Mouse (Mus musculus) spleen, adult 18-20 months (tissue): ENCODE results near the gene Usp29.

Source experiments
- DNase-seq, 2 experiments: peaks; one replicate each; pipeline ENCODE4 v3.0.0; 2022; ENCODE audit warnings: mixed read lengths in 2 of 2

The Usp29 gene

DNA sequence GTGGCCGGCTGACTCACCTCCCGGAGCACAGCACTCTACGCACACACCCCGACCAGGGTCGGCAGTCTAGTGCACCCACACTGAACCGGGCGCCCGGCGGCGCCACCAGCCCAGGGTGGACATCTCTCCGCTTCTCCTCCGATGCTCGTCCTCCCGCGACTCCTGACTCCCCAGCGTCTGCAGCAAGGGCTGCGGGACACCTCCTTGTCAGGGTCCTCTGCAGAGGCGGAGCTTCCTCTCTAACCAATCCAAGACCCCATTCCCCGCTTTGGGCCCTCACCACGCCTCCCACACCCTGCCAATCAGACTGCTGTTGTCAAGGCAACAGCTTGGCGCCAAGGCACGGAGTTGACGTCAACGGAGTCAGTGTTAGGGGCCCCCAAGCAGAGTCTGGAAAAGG is at the start of gene Usp29, which contains the start of gene Peg3:
Usp29 (plus strand) TSS at position 338 of the 400 bp plus-strand sequence.
Peg3 (minus strand) TSS at position 191 of the 400 bp plus-strand sequence.
- DNase-seq, result no peak

DNA sequence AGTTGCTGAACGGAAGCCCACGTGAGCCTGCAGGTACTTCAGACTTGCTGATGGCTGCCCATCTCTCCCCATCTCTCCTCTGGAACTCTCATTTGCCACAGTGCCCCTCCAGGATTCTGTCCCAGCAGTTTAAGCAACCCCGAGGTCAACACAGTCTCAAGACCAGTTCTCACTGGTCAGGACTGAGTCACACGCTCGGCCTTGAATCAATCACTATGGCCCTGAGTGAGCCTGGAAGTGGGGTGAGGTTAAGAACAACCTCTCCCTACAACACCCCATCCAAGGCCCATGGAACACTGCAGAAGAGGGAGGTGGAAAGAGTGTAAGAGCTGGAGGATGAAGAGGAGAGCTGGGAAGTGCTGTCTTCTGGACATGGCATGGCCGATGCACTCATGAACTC is 44.9 kb upstream of the Usp29 start:
- no peak for DNase-seq

DNA sequence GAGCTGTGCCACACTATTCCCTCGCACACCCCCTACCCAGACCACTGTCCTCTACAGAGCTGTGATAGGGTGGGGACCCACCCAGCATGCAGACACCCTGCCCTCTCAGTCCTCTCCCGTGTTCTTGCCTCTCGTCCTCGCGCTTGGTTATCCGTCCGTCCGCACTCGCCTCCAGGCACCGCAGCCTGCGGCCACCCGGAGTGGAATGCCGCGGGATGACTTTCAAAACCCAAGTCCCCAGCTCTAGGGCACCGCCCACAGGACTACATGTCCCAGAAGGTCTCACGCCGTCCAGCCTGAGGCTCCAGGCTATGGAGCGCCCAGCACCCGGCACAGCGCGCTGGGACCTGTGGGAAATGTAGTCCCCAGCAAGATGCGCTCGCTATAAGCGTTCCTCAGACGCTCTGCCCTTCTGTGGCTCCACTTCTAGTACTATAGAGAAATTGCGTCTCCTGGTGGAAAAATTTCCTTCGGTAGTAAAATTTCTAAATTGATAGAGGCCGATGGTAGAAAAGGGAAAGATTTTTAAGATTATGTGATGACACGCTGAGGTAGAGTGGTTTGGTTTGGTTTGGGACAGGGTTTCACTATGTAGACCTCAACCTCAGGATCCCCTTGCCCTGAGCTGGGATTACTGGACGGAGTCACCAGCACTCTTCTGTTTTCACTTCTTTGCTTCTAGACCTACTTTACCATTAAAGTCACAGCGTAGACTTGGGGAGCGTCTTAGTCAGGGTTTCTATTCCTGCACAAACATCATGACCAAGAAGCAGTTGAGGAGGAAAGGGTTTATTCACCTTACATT is 33.9 kb upstream of the Usp29 start, which contains the start of gene Zim1:
Zim1 (minus strand) TSS at position 210 of the 805 bp plus-strand sequence.
- peak in 1 of 2 experiments; percentile 3 for DNase-seq

DNA sequence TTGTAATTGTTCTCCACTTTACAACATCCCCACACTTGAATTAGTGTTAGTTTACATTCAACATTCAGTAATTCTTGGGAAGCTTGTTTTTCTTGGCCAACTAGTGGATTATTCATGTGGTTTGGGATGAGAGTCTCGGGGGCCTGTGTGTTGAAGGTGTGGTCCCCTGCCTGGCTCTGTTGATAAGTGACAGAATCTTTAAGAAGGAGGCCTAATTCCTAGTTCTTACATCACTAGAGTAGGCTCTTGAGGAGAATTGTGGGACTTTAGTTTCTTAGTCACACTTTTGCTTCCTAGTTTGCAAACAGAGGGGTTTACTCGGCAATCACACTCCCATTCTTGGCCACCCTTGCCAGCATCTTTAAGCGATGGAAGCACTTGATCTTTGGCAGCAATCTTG is 31.1 kb upstream of the Usp29 start:
- no peak for DNase-seq

DNA sequence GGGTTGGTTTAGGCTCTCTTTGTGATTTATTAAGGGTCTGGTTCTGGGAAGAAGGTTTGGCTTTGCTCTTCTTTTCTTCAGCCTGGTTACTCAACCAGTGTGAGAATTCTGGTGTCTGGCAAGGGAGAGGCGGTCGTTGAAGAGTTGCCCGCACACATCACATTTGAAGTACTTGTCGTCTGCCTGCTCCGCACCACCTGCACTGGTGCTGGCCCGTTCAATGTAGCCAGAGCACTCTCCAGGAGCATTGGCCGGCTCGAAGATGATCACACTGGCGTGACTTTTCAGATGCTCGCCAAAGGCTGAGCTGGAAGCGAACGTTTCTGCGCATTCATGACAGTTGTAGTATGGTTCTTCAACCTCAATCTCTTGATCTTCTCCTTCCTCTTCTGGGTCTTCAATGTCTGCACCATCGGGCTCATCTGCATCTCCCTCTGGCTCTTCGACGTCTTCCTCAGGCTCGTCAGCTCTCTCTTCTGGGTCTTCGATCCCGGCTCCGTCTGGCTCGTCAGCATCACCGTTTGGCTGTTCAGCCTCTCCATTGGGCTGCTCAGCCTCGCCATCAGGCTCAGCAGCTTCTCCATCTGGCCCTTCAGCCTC is 22.9 kb upstream of the Usp29 start:
- no peak for DNase-seq

DNA sequence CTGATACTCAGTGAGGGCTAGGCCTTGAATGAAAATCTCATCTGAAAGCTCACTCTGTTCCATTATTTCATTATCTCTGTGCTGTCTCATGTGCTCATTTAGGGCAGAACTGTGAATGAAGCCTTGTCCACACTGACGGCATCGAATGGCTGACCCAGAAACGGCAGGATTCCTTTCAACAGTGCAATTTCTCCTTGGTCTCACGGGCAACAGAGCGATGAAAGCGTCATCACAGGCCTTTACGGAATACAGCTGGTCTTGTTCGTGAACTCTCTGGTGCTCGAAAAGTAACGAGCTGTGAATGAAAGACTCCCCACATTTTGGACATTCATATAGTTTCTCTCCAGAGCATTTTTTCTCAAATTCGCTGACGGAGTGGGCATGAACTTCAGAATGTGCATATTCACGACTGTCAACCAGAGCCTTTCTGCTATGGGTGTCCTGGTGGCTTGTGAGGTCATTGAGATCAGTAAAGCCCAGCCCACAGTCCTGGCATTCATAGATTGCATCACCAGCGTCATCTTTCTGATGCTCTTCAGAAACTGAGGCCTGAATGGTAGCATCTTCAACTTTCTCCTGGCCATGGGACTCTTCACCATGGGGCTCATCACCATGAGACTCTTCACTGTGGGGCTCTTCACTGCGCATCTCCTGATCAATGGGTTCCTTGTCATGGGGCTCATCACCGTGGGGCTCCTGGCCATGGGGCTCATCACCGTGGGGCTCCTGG is 21.8 kb upstream of the Usp29 start:
- DNase-seq, result no peak

DNA sequence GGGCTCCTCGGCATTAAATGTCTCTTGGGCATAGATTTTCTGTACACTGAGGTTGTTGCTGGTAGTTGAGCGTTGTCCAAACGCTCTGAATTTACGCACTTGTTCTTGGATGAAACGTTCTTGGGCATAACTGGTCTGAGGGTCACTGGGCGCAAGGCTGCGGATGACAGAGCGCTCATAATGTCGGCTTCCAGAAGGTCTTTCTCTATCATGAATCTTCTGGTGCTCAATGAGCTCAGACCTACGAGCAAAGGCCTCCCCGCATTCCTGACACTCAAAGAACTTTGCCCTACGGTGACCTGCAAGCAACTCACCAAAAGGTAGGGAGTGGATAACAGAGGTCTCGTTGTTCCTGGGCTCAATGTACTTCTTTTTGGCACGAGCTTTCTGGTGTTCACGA is 21.0 kb upstream of the Usp29 start:
- DNase-seq, result no peak

DNA sequence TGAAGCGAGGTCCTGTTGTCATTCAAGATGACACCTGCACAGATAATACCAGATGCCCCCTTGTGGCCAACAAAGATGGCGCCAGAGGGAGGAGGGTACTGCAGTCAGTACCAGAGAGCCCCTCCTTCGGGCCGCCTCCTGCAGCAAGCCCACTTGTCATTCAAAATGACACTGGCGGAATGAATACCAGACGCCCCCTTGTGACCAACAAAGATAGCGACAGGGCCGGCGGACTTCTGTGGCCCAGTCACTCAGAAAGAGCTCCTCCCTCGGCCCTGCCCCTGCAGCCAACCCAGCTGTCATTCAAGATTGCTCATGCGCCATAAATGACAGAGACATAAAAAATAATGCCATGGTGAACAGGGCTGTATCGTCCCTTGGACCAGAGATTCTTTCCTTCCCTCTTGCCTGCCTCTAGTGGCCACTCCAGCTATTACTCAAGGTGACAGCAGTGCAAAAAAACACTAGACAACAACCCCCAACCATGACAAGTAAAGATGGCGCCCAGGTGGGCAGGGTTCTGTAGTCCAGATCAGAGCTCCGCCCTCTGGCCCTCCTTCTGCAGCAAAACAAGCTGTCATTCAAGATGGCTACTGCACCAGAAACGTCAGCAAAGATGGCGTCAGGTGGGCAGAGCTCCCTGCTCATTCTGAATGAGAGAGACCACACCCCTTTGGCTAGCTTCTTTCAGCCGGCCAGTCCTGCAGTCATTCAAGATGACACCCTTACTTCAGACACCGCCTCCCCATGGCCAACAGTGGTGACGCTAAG is 2.8 kb upstream of the Usp29 start:
- DNase-seq, result no peak

DNA sequence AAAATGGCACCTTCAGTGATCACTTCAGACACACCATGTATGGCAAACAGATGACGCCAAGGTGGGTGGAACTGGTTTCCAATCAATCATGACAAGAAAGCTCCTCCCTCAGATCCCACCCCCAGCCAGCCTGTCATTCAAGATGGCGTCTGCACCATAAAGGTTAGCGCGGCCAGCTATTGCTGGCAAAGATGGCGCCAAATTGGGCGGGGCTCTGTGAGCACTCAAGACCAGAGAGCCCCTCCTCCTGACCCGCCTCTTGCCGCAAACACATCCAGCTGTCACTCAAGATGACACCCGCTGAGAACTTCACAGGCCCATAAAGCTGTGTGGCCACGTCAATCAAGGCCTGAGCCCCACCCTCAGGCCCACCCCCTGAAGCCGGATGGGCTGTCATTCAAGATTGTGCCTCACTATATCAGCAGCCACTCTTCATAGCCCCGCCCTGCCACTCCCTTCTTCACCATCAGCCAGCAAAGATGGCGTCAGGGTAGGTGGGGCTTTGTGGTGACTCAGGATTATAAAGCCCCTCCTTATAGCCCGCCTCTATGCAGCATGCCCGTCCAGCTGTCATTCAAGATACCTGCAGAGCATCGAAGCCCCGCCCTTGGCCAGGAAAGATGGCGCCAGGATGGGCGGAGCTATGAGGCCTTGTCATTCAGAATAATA is 2.0 kb upstream of the Usp29 start:
- no peak for DNase-seq

DNA sequence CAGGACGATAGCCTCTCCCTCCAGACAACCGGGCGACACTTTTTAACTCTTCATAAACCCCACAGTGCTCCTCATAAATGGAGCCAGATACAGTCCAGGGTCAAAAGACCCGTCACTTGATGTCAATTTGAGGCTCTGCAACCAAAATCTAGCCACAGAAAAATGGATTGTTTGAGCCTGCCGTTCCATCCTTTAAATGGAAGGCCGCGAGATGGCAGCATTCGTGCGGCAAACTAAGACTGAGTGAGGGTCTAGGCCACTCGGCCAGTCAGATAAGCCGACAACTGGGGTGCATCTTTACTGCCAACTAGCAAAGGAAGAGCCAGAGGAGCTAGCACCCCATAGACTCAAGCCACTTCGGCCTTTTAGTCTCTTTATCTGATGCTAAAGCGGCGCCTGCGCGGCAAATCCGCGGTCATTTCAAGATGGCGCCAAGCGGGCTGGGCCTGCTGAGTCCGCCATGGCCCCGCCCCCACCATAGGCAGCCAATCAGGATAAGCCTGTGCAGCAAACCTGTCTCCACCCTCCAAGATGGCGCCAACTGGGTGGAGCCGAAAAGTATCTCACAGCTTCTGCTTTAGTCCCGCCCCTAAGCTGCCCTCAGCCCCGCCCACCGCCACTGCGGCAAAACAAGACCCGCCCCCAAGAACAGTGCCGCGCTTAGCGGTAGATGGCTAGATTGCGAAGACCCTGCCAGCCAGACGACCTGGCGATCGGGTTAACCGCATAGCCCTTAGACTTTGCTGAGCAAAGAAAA is 1.1 kb upstream of the Usp29 start:
- DNase-seq, result peak; percentile 45

DNA sequence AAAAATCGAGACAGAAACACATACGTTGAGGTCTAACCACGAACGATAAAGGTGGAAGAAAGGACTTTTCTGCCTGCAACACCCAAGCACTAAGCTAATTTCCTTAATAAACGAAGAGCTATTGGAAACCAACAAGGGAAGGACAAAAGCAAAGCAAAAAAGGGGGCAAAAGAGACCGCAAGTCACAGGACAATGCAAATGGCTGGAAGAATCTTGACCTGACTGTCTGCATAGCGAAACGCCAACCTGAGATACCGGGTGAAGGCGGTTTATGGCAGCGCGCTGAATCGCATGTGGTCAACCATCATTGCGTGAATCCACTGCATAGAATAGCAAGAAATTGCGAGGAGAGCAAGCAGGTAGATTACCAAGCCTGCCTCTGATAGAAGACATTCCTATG is 423 bp downstream of the Usp29 start:
- no peak for DNase-seq

DNA sequence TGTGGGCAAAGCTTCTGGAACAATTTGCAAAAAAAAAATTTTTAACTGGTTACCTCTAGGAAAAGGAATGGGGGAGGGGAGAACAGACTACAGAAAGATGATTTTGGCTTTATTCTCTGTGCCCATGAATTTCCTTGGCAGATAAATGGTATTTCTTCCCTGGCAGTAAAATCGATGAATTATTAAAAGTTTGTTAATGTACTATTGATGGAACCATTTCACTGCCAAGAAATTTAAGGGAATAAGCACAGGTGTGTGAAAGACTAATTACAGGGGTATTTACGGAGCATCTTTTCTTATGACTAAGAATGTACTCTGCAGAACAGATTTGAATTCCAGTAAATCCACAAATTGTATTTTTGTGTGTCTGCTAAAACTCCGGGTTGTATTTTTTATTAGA is 995 bp downstream of the Usp29 start:
- no peak for DNase-seq

DNA sequence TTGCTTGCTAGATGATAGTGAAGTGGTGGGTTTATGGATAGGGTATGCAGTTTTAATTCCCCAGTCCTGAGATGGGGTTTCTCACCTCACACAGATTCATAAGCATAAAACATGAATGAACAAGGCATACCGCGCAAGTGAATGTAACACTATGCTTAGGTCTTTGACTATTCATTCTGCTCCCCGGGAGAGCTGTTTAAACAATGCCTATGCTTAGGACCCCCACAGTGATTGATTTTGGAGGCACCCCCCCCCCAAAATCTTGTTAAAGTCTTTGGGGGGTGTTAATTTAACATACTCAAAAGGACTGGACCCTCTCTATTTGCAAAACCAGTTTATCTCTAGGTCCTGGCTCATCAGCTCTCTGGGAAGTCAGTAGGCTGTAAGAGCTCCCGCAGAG is 1.6 kb downstream of the Usp29 start:
- no peak for DNase-seq

DNA sequence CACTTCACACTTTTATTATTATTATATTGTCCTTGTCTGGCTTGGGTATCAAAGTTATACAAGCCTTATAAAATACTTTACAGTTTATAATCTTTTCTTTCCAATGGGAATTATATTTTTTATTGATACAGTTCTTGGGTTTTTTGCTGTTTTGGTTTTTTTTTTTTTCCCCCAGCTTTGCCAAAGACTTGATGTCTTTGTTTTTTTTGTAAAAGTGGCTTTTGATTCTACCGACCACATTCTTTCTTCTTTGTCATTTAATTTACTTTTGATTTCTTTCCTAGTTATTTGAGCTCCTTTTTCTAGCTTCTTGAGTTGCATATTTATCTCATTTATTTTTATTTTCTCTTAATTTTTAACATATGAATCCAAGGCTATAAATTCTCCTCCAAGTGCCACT is 5.7 kb downstream of the Usp29 start:
- DNase-seq, result no peak

DNA sequence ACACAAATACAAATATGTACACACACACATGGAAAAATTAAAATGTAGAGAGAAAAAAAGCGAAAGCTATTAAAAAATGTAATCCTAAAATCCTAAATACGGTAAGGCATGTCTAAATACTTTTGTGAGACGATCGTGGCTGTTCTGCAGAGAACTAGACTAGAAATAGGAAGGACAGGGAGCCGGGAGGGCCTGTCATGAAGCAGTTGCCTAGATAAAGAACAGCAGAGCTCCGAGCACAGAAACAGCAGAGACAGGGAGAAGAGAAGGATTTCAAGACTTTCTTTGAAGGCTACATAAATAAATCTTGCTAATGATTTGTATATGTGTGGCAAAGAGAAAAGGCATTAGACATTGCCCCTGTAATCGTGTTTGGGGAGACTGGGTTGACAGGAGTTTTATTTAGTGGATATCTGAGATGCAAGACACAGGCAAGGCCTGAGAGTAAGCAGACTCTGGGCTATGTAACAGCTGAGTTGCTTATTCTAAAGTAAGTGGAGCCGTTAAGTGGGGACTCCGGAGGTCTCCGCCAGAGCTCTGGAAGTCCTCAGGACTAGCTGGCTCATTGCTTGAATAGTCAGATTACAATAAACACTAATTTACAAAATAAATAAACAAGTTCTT is 14.0 kb downstream of the Usp29 start:
- no peak for DNase-seq

DNA sequence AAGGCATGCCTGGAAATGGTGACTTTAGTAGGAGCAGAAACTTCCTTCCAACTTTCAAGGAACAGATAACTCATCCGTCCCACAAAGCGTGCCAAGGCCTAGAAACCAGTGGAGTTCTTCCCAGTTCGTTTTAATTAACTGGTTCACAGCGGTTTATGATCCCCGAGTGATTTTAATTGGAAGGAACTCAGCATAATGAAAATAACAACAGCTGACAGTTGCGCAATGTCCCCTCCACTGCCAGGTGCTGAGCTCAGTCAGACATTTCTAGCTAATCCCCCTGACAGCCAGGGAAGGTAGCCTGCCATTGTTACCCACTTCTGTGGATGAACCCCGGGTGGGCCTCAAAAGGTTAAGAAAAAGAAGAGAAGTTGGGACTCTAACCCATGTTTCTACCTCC is 18.8 kb downstream of the Usp29 start:
- DNase-seq, result no peak

DNA sequence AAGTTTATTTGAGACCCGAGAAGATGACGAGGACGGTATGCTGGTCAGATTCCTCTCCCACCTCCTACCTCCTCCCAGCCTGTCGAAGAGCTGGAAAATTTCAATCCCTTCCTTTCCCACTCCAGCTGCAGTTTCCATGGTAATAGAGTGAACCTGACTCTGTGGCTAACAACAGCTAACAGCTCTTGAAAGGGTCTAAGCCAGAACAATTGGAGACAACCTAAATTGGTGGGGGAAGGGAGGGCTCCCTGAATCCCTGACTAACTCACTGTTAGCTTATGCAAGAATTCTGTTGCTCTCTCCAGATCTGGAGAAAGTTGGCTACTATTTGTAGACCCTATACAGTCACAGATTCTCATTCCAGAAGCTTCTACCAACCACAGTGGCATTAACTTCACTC is 23.1 kb downstream of the Usp29 start:
- no peak for DNase-seq

DNA sequence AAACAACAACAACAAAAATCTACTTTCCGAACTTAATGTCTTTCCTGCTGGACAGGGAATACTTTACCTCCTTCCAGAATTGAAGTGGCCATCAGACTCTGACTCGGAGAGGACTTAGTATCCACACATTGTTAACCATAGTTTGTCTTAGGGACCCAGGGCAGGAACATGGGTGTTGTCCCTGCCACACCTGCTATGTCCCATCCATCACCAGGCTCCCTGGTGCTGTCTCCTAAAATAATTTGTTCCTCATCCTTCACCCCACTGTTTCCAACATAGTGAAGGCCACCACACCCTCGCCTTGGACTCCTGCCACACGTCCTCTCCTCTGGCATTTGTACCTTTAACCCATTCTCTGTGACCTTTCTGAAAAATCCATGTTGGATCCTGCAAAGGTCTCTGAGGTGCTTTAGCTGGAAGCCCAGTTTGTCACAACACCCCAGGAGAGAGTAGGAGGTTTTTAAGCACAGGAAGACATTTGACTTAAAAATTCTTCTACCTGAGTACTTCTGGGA is 26.5 kb downstream of the Usp29 start:
- DNase-seq, result no peak

DNA sequence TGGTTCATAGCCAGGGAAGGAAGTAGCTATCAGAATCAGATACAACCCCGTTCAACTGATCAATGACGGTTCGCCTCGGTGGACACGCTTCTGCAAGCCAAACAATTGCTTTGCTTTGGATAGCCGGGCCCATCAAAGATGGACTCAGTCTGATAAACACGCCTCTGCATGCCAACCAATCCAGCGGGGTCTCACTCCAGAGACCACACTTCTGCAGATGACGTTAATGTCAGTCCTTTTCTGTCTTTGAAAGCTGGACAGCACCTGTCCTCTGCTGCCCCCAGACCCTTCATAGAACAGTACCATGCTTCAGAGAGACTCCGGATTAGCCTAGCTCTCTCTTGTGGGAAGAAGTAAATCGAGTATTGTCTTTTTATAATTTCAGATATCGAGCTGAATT is 29.3 kb downstream of the Usp29 start:
- DNase-seq, result no peak

DNA sequence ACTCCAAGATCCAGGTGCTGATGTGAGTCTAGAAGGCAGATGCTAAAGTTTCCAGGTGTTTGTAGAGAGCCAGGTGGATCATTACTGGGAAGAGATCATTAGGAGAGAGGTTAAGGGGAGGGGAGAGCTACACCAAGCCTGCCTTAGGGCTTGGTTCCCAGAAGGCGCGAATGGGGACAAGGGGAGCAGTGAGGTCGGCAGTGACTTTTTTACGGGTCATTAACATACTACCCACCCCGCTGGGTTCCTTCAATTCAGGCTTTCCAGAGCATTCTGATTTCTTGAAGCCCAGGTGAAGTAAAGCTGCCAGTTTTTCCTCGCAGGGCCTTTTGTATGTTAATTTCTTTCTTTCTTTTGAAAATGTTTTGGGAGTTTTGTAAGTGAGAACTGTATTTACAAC is 29.8 kb downstream of the Usp29 start:
- no peak for DNase-seq

DNA sequence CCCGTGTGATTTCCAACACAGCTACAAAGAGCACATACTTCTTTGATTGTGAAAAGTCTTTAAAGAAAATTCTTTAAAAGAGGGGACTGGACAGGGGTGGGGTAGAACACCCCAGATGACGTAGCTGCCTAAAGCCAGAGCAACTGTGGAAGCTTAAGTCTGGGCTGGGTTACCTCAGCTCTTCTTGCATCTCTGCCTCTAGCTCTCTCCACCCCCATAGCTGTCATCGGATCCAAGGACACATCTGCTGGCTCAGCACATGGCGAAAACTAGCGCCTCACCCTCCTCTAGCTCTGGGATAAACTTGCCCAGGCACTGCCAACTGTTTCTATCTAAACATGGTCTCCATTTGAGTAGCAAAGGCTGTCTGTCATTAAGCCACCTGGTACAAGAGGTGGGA is 34.9 kb downstream of the Usp29 start:
- DNase-seq, result no peak
